Mouse (Mus musculus) lung, embryonic 14.5 days (tissue): ENCODE results near the gene Fut8. TPM values are rescaled to one million over a fixed set of nuclear protein-coding genes. Genes with fewer than 3 reads are reported as not detected.

Experiments used
- ATAC-seq: fragments of 200-750 bp; cut with Nextera tagmentation; 2 replicates; pipeline ENCODE4 v1.8.0; 2017; ENCODE audit warnings: mild to moderate bottlenecking, moderate TSS enrichment, moderate library complexity; ENCODE audit not compliant: insufficient read depth
- DNase-seq: peaks from one replicate; pipeline ENCODE4 v3.0.0-alpha.2; 2015
- H3K27ac ChIP-seq: fragments of 300-500 bp; sonication (generic); 2 replicates; pipeline ENCODE4 v1.5.1; 2014; ENCODE audit warnings: low read depth, mild to moderate bottlenecking, moderate library complexity
- H3K27me3 ChIP-seq: fragments of 300-500 bp; sonication (generic); 2 replicates; pipeline ENCODE4 v1.6.1; 2014; ENCODE audit warnings: low read length, control low read depth; ENCODE audit not compliant: insufficient read depth
- H3K36me3 ChIP-seq: fragments of 300-500 bp; sonication (generic); 2 replicates; pipeline ENCODE4 v1.6.1; 2014; ENCODE audit warnings: control low read depth; ENCODE audit not compliant: insufficient read depth
- H3K4me1 ChIP-seq: fragments of 300-500 bp; sonication (generic); 2 replicates; pipeline ENCODE4 v1.6.1; 2014; ENCODE audit warnings: antibody characterized with exemption, control low read depth; ENCODE audit not compliant: insufficient read depth
- H3K4me2 ChIP-seq: fragments of 300-500 bp; sonication (generic); 2 replicates; pipeline ENCODE4 v1.6.1; 2014; ENCODE audit warnings: mild to moderate bottlenecking
- H3K4me3 ChIP-seq: fragments of 300-500 bp; sonication (generic); 2 replicates; pipeline ENCODE4 v1.5.1; 2014; ENCODE audit warnings: low read depth, low read length
- H3K9ac ChIP-seq: fragments of 300-500 bp; sonication (generic); 2 replicates; pipeline ENCODE4 v1.6.1; 2014
- H3K9me3 ChIP-seq: fragments of 300-500 bp; sonication (generic); 2 replicates; pipeline ENCODE4 v1.6.1; 2016; ENCODE audit warnings: low read depth, low read length, control low read depth
- CTCF ChIP-seq: IDR thresholded peaks from 2 replicates; pipeline ENCODE4 v1.5.1; 2016; ENCODE audit warnings: antibody characterized with exemption, low read depth
- WGBS: fragments of 180-500 bp; shearing (Covaris S2); extraction: QIAGEN DNeasy Blood & Tissue Kit; methylation state at CpG from one replicate; pipeline ENCODE4 v1.1.7; 2014; 5-methylcytosine and 5-hydroxymethylcytosine counted together
- polyA plus RNA-seq: library from polyadenylated mRNA; unstranded; fragments of >200 nt; fragmentation: Nextera tagmentation; extraction: Ambion mirVana; gene quantifications from 2 replicates; pipeline ENCODE4 v1.2.1, GENCODE M21; 2014

Gene Fut8
- polyA plus RNA-seq, 1 experiment from 2014 or later = 29.4 TPM

GRCm38 (mm10) chr12:77500439-77501055 lies 262.6 kb downstream of the Fut8 start:
- TF ChIP-seq CTCF = no peak
- Histone ChIP-seq H3K4me2 (no peak overlapping the region), H3K27ac (no peak overlapping the region), H3K4me1 (no peaks in the 10 kb centered on the region), H3K9me3 (no peaks in the 10 kb centered on the region), H3K27me3 (no peaks in the 10 kb centered on the region), H3K4me3 (no peak overlapping the region), H3K9ac (no peak overlapping the region), H3K36me3 (no peaks in the 10 kb centered on the region)
- no peak for ATAC-seq
- DNase-seq = no peak
- 49% methylated on average over 5 of the region's 5 CpGs for WGBS

DNA sequence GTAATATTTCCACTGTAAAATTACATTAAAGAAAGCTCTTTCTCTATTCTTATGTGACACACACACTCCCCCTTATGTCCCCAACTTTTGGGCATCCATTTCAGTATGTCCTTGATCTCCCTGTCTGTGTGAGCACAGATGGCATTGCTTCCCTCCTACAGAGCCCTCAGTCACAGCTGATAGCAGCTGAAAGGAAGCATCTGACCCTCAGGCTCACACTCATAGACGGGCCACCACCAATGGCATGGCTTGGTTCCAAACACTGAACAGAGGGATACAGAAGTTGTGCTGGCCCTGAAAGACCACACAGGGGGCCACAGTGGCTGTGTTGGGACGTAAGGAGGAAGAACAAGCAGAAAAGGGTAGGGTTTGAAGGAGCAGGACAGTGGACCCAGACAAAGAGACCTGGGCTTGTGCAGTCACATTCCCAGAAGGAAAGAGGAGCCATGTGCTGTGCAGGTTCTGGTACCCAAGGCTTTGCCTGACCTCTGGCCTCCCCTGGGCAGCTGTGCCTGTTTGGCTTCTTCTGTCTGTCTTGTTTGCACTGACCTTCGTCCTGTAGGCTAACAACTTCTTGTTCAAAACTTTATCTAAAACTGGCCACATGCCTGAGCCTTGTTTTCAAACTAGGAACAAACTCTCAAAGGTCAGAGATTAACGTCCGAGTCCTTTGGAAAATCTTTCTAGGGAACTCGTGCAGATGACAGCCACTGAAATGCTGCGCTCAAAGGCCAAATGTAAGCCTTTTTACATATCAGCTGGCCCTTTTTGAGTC lies 263.7 kb downstream of the Fut8 start:
- DNase-seq (no peak), ATAC-seq (no peak)
- H3K9ac ChIP-seq = no peak overlapping the region
- WGBS = 38% methylated on average over 7 of the region's 7 CpGs
- H3K4me2 ChIP-seq = no peak overlapping the region
- TF ChIP-seq CTCF = no peak
- no peaks in the 10 kb centered on the region for H3K27me3 ChIP-seq
- H3K36me3 ChIP-seq = no peaks in the 10 kb centered on the region
- no peaks in the 10 kb centered on the region for H3K4me1 ChIP-seq
- H3K9me3 ChIP-seq = no peaks in the 10 kb centered on the region
- H3K27ac ChIP-seq = no peak overlapping the region
- no peak overlapping the region for H3K4me3 ChIP-seq

DNA sequence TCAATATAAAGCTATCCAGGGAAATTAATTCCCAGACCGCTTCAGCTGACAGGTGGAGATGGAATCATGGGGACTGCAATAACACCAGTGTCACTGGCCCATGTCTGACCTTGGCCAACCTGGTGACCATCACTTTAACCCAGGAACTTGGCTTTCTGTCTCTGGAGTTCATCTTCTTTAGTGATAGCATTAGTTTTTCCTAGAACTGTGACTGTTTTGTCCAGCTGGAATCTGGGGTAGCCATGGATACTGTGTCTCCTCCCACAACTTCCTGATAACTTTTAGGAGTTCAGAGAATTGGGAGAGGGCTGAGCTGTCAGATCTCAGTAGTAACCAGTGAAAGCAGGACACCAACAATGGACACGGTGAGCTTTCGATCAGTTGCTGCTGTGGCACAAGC lies 264.3 kb downstream of the Fut8 start:
- H3K4me1 ChIP-seq = no peaks in the 10 kb centered on the region
- no peak for TF ChIP-seq CTCF
- no peaks in the 10 kb centered on the region for H3K9me3 ChIP-seq
- no peak overlapping the region for H3K27ac ChIP-seq
- H3K4me2 ChIP-seq = no peak overlapping the region
- H3K27me3 ChIP-seq = no peaks in the 10 kb centered on the region
- no peak for DNase-seq
- no peak overlapping the region for H3K4me3 ChIP-seq
- H3K9ac ChIP-seq = no peak overlapping the region
- WGBS = 82% methylated on average over 3 of the region's 3 CpGs
- no peak for ATAC-seq
- no peaks in the 10 kb centered on the region for H3K36me3 ChIP-seq

- Histone ChIP-seq H3K9me3 (no peaks in the 10 kb centered on the region), H3K4me2 (no peak overlapping the region), H3K4me3 (no peak overlapping the region), H3K27ac (no peak overlapping the region), H3K27me3 (no peaks in the 10 kb centered on the region), H3K9ac (no peak overlapping the region), H3K36me3 (no peaks in the 10 kb centered on the region), H3K4me1 (no peaks in the 10 kb centered on the region)
- ATAC-seq (no peak), DNase-seq (no peak)
- WGBS = 86% methylated on average over 2 of the region's 2 CpGs
- no peak for TF ChIP-seq CTCF
Measured at GRCm38 (mm10) chr12:77505431-77505830, 267.5 kb downstream of the Fut8 start.

DNA sequence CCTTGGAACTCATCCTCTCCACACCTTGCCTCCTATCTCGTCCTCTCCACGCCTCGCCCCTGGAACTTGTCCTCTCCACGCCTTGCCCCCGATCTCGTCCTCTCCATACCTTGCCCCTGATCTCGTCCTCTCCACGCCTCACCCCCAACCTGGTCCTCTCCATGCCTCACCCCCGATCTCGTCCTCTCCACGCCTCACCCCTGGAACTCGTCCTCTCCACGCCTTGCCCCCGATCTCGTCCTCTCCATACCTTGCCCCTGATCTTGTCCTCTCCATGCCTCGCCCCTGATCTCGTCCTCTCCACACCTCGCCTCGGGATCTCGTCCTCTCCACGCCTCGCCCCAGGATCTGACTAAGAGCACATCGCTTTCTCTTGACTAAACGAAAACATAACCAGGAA lies 269.8 kb downstream of the Fut8 start:
- WGBS = 86% methylated on average over 24 of the region's 24 CpGs
- no peak for TF ChIP-seq CTCF
- no peak for ATAC-seq

DNA sequence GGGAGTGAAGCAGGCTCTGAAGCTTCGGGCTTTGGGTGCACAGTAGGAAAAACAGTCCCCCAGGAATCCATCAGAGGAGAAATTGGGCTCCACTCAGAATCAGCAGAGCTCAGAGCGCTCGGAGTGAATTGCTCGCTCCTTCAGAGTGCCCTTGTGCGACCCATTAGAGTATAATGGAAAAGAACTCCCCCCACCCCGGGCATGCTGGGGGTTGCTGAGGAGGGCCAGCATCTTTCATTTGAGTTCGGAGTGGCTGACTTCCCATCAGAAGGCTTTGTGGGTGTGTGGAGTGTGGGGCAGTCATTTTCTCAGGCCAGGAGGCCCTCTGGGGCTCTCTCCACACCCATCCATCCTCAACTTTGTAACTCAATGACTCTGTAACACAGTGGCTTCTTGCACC lies 272.8 kb downstream of the Fut8 start:
- Histone ChIP-seq H3K4me3 (no peak overlapping the region), H3K9ac (no peak overlapping the region), H3K9me3 (no peaks in the 10 kb centered on the region), H3K4me2 (no peak overlapping the region), H3K27ac (no peak overlapping the region), H3K27me3 (no peaks in the 10 kb centered on the region), H3K36me3 (no peaks in the 10 kb centered on the region), H3K4me1 (no peaks in the 10 kb centered on the region)
- no peak for ATAC-seq
- no peak for TF ChIP-seq CTCF
- WGBS = 83% methylated on average over 7 of the region's 7 CpGs
- DNase-seq = no peak

More for the DNA sequence above, 269.8 kb downstream of the Fut8 start:
- no peak overlapping the region for H3K4me3 ChIP-seq
- no peak overlapping the region for H3K4me2 ChIP-seq
- no peaks in the 10 kb centered on the region for H3K4me1 ChIP-seq
- no peak overlapping the region for H3K9ac ChIP-seq
- no peaks in the 10 kb centered on the region for H3K9me3 ChIP-seq
- H3K27me3 ChIP-seq = no peaks in the 10 kb centered on the region
- H3K27ac ChIP-seq = no peak overlapping the region
- DNase-seq = no peak
- no peaks in the 10 kb centered on the region for H3K36me3 ChIP-seq

GRCm38 (mm10) chr12:77511206-77511605 lies 273.3 kb downstream of the Fut8 start:
- WGBS = 72% methylated on average over 9 of the region's 9 CpGs
- no peak overlapping the region for H3K27ac ChIP-seq
- DNase-seq (no peak), ATAC-seq (no peak)
- no peaks in the 10 kb centered on the region for H3K4me1 ChIP-seq
- no peaks in the 10 kb centered on the region for H3K27me3 ChIP-seq
- TF ChIP-seq CTCF = no peak
- H3K4me2 ChIP-seq = no peak overlapping the region
- no peak overlapping the region for H3K4me3 ChIP-seq
- no peak overlapping the region for H3K9ac ChIP-seq
- no peaks in the 10 kb centered on the region for H3K9me3 ChIP-seq
- H3K36me3 ChIP-seq = no peaks in the 10 kb centered on the region
